Mouse (Mus musculus): ENCODE results near the gene Icam2. TPM values are rescaled to one million over a fixed set of nuclear protein-coding genes. Genes with fewer than 3 reads are reported as not detected.
"Not testable (repeated sequence)": the region's sequence is repeated elsewhere in the genome, so short reads cannot be mapped to it uniquely, and the experiment has no call there.

Icam2 gene
- polyA plus RNA-seq, 1 experiment from 2014 or later: 15.8 TPM

DNA sequence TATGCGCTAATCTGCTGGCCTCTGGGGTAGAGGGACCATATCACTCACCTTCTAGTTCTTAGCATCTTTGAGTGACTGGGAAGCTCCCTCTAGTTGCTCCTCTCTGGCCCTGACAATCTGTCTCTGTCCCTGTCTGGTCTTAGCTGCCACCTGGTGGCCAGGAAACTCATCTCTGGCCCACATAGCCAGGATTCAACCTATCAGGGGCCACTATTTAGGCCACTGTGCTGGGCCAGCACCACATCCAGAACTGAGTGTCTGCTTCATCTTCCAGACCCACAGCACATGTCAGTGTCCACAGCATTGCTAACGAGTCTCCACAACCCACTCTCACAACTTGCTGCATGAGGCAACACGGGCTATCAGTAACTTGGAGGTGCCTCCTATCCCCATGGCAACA is 9.8 kb upstream of the Icam2 start:
- H3K9me3 ChIP-seq (ENCODE audit: control insufficient read depth, low read length): no peaks in the 10 kb centered on the region
- no peak for ATAC-seq (ENCODE audit: low FRiP score)
- H3K4me1 ChIP-seq (ENCODE audit: control insufficient read depth, insufficient read depth, low read length): no peaks in the 10 kb centered on the region
- H3K9ac ChIP-seq (ENCODE audit: low read length): no peak overlapping the region
- DNase-seq (ENCODE audit: low spot score, missing footprints): no peak
- H3K27me3 ChIP-seq (ENCODE audit: control insufficient read depth, insufficient read depth, low read length): no peaks in the 10 kb centered on the region
- H3K4me3 ChIP-seq (ENCODE audit: low read depth, low read length): no peak overlapping the region
- WGBS: 78% methylated on average over 3 of the region's 3 CpGs
- no peak overlapping the region for H3K4me2 ChIP-seq
- no peaks in the 10 kb centered on the region; the same call in 1 of the 2 replicates for H3K36me3 ChIP-seq (ENCODE audit: control insufficient read depth, insufficient read depth, low read length)
- H3K27ac ChIP-seq (ENCODE audit: low read depth, low read length): no peak overlapping the region

DNA sequence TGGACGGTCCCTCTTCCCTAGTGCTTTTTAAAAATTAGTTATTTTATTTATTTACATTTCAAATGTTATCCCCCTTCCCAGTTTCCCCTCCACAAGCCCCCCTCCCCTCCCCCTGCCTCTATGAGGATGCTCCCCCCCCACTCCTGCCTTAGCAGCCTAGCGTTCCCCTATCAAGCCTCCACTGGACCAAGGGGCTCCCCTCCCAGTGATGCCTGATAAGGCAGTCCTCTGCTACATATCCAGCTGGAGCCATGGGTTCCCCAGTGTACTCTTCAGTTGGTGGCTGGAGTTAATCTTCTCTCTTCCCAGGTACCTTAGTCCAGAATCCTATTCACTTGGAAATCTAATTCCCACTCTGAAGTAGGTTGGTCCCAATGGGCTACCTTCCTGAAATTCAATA is 6.2 kb upstream of the Icam2 start:
- DNase-seq (ENCODE audit: low spot score, missing footprints); H3K4me3 ChIP-seq (ENCODE audit: low read depth, low read length); H3K4me1 ChIP-seq (ENCODE audit: control insufficient read depth, insufficient read depth, low read length); H3K4me2 ChIP-seq; ATAC-seq (ENCODE audit: low FRiP score); H3K27ac ChIP-seq (ENCODE audit: low read depth, low read length); H3K9ac ChIP-seq (ENCODE audit: low read length); H3K27me3 ChIP-seq (ENCODE audit: control insufficient read depth, insufficient read depth, low read length); H3K36me3 ChIP-seq (ENCODE audit: control insufficient read depth, insufficient read depth, low read length); H3K9me3 ChIP-seq (ENCODE audit: control insufficient read depth, low read length): not testable (repeated sequence)
- WGBS: 89% methylated on average over 2 of the region's 2 CpGs

DNA sequence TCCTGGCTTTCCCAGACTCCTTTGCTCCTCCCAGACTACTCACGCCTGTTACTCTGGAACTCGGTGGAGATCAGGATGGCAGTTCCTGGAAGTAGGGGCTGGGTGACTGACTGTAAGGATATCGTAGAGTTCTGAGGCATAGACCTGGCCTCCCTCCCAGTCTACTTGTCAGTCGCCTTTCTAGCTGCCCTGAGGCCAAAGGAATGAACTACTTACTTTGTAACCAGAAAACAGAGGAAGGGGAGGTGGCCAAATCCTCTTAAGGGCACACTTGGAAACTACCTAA is 5.4 kb upstream of the Icam2 start:
- no peak for ATAC-seq (ENCODE audit: low FRiP score)
- 70% methylated on average over 4 of the region's 4 CpGs for WGBS
- Histone ChIP-seq H3K4me2 (no peak overlapping the region), H3K27me3 (ENCODE audit: control insufficient read depth, insufficient read depth, low read length) (no peaks in the 10 kb centered on the region), H3K36me3 (ENCODE audit: control insufficient read depth, insufficient read depth, low read length) (no peaks in the 10 kb centered on the region), H3K9me3 (ENCODE audit: control insufficient read depth, low read length) (no peaks in the 10 kb centered on the region), H3K4me1 (ENCODE audit: control insufficient read depth, insufficient read depth, low read length) (no peaks in the 10 kb centered on the region), H3K4me3 (ENCODE audit: low read depth, low read length) (no peak overlapping the region), H3K27ac (ENCODE audit: low read depth, low read length) (no peak overlapping the region), H3K9ac (ENCODE audit: low read length) (no peak overlapping the region)
- no peak for DNase-seq (ENCODE audit: low spot score, missing footprints)

DNA sequence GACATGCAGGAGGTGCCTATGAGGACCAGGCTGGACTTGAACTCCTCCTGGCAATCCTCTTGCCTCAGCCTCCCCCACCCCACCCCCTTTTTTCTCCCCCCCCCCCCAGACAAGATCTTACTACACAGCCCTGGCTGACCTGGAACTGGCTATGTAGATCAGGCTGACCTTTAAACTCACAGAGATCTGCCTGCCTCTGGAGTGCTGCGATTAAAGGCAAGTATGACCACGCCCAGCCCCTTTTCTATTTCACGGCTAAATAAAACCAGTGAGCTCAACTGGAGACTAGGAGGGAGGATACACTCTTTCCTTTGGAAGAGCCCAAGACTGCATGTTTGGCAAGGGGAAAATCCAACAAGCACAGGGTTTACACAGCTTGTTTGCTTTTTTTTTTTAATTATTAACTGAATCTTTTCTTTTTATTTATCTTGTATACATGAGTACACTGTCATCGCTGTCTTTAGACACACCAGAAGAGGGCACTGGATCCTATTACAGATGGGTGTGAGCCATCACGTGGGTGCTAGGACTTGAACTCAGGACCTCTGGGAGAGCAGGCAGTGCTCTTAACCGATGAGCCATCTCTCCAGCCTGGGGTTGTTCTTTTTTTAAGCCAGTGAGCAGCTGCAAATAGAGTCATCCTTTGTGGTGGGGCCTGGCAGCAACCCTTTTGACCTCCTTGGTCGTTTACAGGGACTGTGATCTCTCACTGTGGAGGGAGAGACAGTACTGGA is 4.9 kb upstream of the Icam2 start:
- H3K4me2 ChIP-seq: no peak overlapping the region
- no peaks in the 10 kb centered on the region for H3K36me3 ChIP-seq (ENCODE audit: control insufficient read depth, insufficient read depth, low read length)
- no peaks in the 10 kb centered on the region for H3K27me3 ChIP-seq (ENCODE audit: control insufficient read depth, insufficient read depth, low read length)
- ATAC-seq (ENCODE audit: low FRiP score) (no peak), DNase-seq (ENCODE audit: low spot score, missing footprints) (no peak)
- no peak overlapping the region for H3K9ac ChIP-seq (ENCODE audit: low read length)
- no peaks in the 10 kb centered on the region for H3K9me3 ChIP-seq (ENCODE audit: control insufficient read depth, low read length)
- no peak overlapping the region for H3K27ac ChIP-seq (ENCODE audit: low read depth, low read length)
- 68% methylated on average over 7 of the region's 7 CpGs for WGBS
- H3K4me3 ChIP-seq (ENCODE audit: low read depth, low read length): no peak overlapping the region
- no peaks in the 10 kb centered on the region for H3K4me1 ChIP-seq (ENCODE audit: control insufficient read depth, insufficient read depth, low read length)

DNA sequence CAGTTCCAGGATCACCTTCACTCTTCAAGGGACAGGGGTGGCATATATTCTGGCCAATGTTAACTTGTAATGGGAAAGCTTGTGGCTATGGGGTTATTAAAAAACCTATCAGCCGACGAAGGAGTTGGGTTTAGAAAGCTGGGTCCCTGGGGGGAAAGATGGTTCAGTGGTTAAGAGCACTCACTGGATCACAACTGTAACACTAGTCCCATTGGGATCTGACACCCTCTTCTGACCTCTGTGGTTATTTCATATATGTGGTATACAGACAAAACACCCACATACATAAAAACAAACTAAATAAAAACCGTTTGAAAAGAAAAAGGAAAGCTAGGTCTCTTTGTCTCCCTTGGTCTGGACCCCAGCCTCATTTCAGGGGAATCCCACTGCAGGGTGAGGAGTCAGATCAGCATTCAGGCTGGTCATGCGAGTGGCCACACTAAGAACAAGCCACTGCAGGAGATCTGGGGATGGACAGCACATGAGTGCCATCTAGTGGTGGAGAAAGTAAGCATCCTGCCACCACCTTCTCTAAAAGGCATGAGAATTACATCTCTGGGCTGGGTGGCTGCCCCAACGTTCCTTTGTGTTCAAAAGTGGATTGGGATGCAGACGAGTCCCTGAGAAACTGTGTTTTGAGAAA is 3.8 kb upstream of the Icam2 start:
- Histone ChIP-seq H3K4me3 (ENCODE audit: low read depth, low read length) (no peak overlapping the region), H3K27me3 (ENCODE audit: control insufficient read depth, insufficient read depth, low read length) (no peaks in the 10 kb centered on the region), H3K36me3 (ENCODE audit: control insufficient read depth, insufficient read depth, low read length) (no peaks in the 10 kb centered on the region), H3K9me3 (ENCODE audit: control insufficient read depth, low read length) (no peaks in the 10 kb centered on the region), H3K4me2 (no peak overlapping the region), H3K9ac (ENCODE audit: low read length) (no peak overlapping the region), H3K4me1 (ENCODE audit: control insufficient read depth, insufficient read depth, low read length) (no peaks in the 10 kb centered on the region), H3K27ac (ENCODE audit: low read depth, low read length) (no peak overlapping the region)
- ATAC-seq (ENCODE audit: low FRiP score) (peak; percentile 64), DNase-seq (ENCODE audit: low spot score, missing footprints) (peak; percentile 96)
- WGBS: 33% methylated on average over 6 of the region's 6 CpGs

DNA sequence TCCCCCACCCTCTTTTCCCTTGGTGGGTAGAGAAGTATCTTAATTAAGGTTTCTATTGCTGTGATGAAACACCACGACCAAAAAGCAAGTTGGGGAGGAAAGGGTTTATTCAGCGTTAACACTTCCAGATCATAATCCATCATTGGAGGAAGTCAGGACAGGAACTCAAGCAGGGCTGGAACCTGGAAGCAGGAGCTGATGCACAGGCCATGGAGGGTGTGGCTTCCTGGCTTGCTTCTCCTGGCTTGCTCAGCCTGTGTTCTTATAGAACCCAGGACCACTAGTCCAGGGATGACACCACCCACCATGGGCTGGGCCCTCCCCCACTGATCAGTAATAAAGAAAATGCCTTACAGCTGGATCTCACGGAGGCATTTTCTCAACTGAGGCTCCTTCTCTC is 2.9 kb upstream of the Icam2 start:
- H3K4me2 ChIP-seq: no peak overlapping the region
- H3K36me3 ChIP-seq (ENCODE audit: control insufficient read depth, insufficient read depth, low read length): no peaks in the 10 kb centered on the region
- no peaks in the 10 kb centered on the region for H3K4me1 ChIP-seq (ENCODE audit: control insufficient read depth, insufficient read depth, low read length)
- H3K27me3 ChIP-seq (ENCODE audit: control insufficient read depth, insufficient read depth, low read length): no peaks in the 10 kb centered on the region
- H3K9me3 ChIP-seq (ENCODE audit: control insufficient read depth, low read length): no peaks in the 10 kb centered on the region
- H3K4me3 ChIP-seq (ENCODE audit: low read depth, low read length): no peak overlapping the region
- no peak for DNase-seq (ENCODE audit: low spot score, missing footprints)
- H3K9ac ChIP-seq (ENCODE audit: low read length): no peak overlapping the region
- no peak for ATAC-seq (ENCODE audit: low FRiP score)
- no peak overlapping the region for H3K27ac ChIP-seq (ENCODE audit: low read depth, low read length)
- WGBS: 72% methylated on average over 3 of the region's 3 CpGs

DNA sequence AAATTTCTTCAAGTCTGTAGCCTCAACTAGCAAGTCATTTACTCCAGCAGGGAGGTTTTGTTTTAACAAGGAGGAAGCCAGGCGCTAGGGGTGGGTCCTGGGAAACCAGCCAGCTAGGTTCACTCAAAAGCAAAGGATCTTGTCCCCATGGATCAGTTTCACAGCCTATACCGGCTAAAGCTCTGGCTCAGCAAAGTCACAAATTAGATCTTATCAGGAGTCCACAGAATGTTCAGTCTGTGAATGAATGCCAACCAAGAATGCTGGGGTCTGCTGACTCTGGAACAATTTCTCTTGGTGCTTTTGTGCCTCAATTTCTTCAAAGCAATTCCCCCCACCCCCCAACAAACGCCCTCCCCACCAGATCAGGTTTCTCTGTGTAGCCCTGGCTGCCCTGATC is 1.7 kb upstream of the Icam2 start:
- Histone ChIP-seq H3K9ac (ENCODE audit: low read length) (no peak overlapping the region), H3K4me2 (no peak overlapping the region), H3K36me3 (ENCODE audit: control insufficient read depth, insufficient read depth, low read length) (no peaks in the 10 kb centered on the region), H3K27me3 (ENCODE audit: control insufficient read depth, insufficient read depth, low read length) (no peaks in the 10 kb centered on the region), H3K4me3 (ENCODE audit: low read depth, low read length) (no peak overlapping the region), H3K4me1 (ENCODE audit: control insufficient read depth, insufficient read depth, low read length) (no peaks in the 10 kb centered on the region), H3K9me3 (ENCODE audit: control insufficient read depth, low read length) (no peaks in the 10 kb centered on the region), H3K27ac (ENCODE audit: low read depth, low read length) (no peak overlapping the region)
- DNase-seq (ENCODE audit: low spot score, missing footprints) (no peak), ATAC-seq (ENCODE audit: low FRiP score) (no peak)
- 44% methylated on average over 3 of the region's 3 CpGs for WGBS

DNA sequence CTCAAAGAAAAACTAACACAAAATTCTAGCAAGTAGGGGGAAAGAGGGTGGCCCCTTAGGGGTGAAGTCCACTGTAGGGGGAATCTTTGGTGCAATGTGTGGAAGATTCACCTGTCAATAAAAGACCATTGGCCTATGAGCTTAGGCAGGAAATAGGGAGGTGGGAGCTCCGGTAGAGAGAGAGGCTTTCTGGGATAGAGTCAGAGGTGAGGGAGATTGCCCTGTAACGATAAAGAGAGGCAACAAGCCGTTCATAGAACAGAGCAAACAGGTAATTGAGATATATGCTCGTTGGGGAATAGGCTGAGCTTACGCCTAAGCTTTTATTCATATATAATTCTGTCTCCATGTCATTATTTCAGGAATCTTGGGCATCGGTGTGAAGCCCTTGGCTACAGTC is 855 bp downstream of the Icam2 start:
- Histone ChIP-seq H3K9me3 (ENCODE audit: control insufficient read depth, low read length) (no peaks in the 10 kb centered on the region), H3K27me3 (ENCODE audit: control insufficient read depth, insufficient read depth, low read length) (no peaks in the 10 kb centered on the region), H3K4me3 (ENCODE audit: low read depth, low read length) (no peak overlapping the region), H3K27ac (ENCODE audit: low read depth, low read length) (no peak overlapping the region), H3K9ac (ENCODE audit: low read length) (no peak overlapping the region), H3K36me3 (ENCODE audit: control insufficient read depth, insufficient read depth, low read length) (no peaks in the 10 kb centered on the region), H3K4me2 (no peak overlapping the region), H3K4me1 (ENCODE audit: control insufficient read depth, insufficient read depth, low read length) (no peaks in the 10 kb centered on the region)
- 87% methylated on average over 6 of the region's 6 CpGs for WGBS
- DNase-seq (ENCODE audit: low spot score, missing footprints): no peak
- ATAC-seq (ENCODE audit: low FRiP score): no peak

DNA sequence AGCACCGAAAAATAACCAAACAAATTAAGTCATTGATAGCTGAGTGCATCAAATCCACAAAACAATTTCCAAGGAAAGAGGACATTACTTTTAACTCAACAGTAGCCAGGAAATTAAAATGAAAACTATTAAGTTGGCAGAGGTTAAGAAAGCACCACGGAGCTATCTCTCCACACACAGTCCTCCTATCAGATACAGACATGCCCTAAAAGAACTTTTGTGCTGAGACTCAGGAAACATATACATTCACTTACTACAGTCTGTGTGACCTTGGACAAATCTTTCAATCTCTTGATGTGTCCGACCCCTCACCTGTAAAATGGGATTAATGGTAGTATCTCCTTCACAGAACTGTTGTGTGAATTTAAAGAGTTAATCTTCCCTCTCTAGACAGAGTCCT is 1.5 kb downstream of the Icam2 start:
- WGBS: 88% methylated on average over 3 of the region's 3 CpGs
- H3K9ac ChIP-seq (ENCODE audit: low read length): no peak overlapping the region
- no peaks in the 10 kb centered on the region for H3K27me3 ChIP-seq (ENCODE audit: control insufficient read depth, insufficient read depth, low read length)
- no peak for DNase-seq (ENCODE audit: low spot score, missing footprints)
- ATAC-seq (ENCODE audit: low FRiP score): no peak
- no peaks in the 10 kb centered on the region for H3K9me3 ChIP-seq (ENCODE audit: control insufficient read depth, low read length)
- H3K27ac ChIP-seq (ENCODE audit: low read depth, low read length): no peak overlapping the region
- no peaks in the 10 kb centered on the region for H3K36me3 ChIP-seq (ENCODE audit: control insufficient read depth, insufficient read depth, low read length)
- no peak overlapping the region for H3K4me3 ChIP-seq (ENCODE audit: low read depth, low read length)
- no peak overlapping the region for H3K4me2 ChIP-seq
- no peaks in the 10 kb centered on the region for H3K4me1 ChIP-seq (ENCODE audit: control insufficient read depth, insufficient read depth, low read length)

Measured in midbrain, embryonic 11.5 days (tissue).